Mouse (Mus musculus): ENCODE measurements at regions not wholly inside any gene's neighbourhood (a gene's known extent, or its start where the extent isn't known, plus 50 kb on each side); places are given as distances from the start of the nearest gene placed in this dataset.

- no peak for DNase-seq (ENCODE audit: low spot score in 2 of 2)
These were observed 96.1 kb upstream of the Chd2 start for GRCm38 (mm10) chr7:73637810-73638125.

GRCm38 (mm10) chr7:73637101-73637809, 95.6 kb upstream of the Chd2 start:
- no peak for DNase-seq (ENCODE audit: low spot score in 2 of 2)

- DNase-seq (ENCODE audit: low spot score in 2 of 2): no peak
These were observed 93.8 kb upstream of the Chd2 start for GRCm38 (mm10) chr7:73635422-73635821.

- no peak for DNase-seq (ENCODE audit: low spot score in 2 of 2)
These were observed 89.2 kb upstream of the Chd2 start for GRCm38 (mm10) chr7:73630790-73631189.

- no peak for DNase-seq (ENCODE audit: low spot score in 2 of 2)
These were observed 87.6 kb upstream of the Chd2 start for GRCm38 (mm10) chr7:73629182-73629581.

- peak in 1 of 2 experiments; percentile 43 for DNase-seq (ENCODE audit: low spot score in 2 of 2)
These were observed 86.4 kb upstream of the Chd2 start for GRCm38 (mm10) chr7:73628071-73628470.

- no peak for DNase-seq (ENCODE audit: low spot score in 2 of 2)
These were observed 84.7 kb upstream of the Chd2 start for GRCm38 (mm10) chr7:73626291-73626690.

- no peak for DNase-seq (ENCODE audit: low spot score in 2 of 2)
These were observed 84.0 kb upstream of the Chd2 start for GRCm38 (mm10) chr7:73625651-73626050.

- DNase-seq (ENCODE audit: low spot score in 2 of 2): no peak
These were observed 83.4 kb upstream of the Chd2 start for GRCm38 (mm10) chr7:73624992-73625391.

GRCm38 (mm10) chr7:73624093-73624600, 82.5 kb upstream of the Chd2 start:
- DNase-seq (ENCODE audit: low spot score in 2 of 2): no peak

- DNase-seq (ENCODE audit: low spot score in 2 of 2): no peak
These were observed 80.8 kb upstream of the Chd2 start for GRCm38 (mm10) chr7:73622468-73622867.

- DNase-seq (ENCODE audit: low spot score in 2 of 2): no peak
These were observed 78.7 kb upstream of the Chd2 start for GRCm38 (mm10) chr7:73620341-73620740.

GRCm38 (mm10) chr7:73618758-73619416, 77.3 kb upstream of the Chd2 start:
- DNase-seq (ENCODE audit: low spot score in 2 of 2): peak in 1 of 2 experiments; percentile 18

- DNase-seq (ENCODE audit: low spot score in 2 of 2): peak; percentile 98 to 100
These were observed 76.5 kb upstream of the Chd2 start for GRCm38 (mm10) chr7:73617910-73618757.

GRCm38 (mm10) chr7:73616971-73617906, 75.6 kb upstream of the Chd2 start:
- DNase-seq (ENCODE audit: low spot score in 2 of 2): peak in 1 of 2 experiments; percentile 45

GRCm38 (mm10) chr7:73616015-73616414, 74.4 kb upstream of the Chd2 start:
- DNase-seq (ENCODE audit: low spot score in 2 of 2): no peak

GRCm38 (mm10) chr7:73614840-73615555, 73.4 kb upstream of the Chd2 start:
- DNase-seq (ENCODE audit: low spot score in 2 of 2): no peak

- no peak for DNase-seq (ENCODE audit: low spot score in 2 of 2)
These were observed 72.7 kb upstream of the Chd2 start for GRCm38 (mm10) chr7:73614341-73614740.

GRCm38 (mm10) chr7:73612752-73613092, 71.1 kb upstream of the Chd2 start:
- no peak for DNase-seq (ENCODE audit: low spot score in 2 of 2)

Measured in gastrocnemius, postnatal 4 days (tissue).